Mouse (Mus musculus): ENCODE measurements at regions not wholly inside any gene's neighbourhood (a gene's known extent, or its start where the extent isn't known, plus 50 kb on each side); places are given as distances from the start of the nearest gene placed in this dataset.

- no peaks in the 10 kb centered on the region for H3K79me2 ChIP-seq (ENCODE audit: control insufficient read depth, insufficient read depth)
- H3K4me3 ChIP-seq = no peak overlapping the region
- TF ChIP-seq MAX (IDR thresholded peaks at IDR 0.05; ENCODE audit: low read depth) (no peak), MYOG (IDR thresholded peaks at IDR 0.05; ENCODE audit: control insufficient read depth in 1 of 3, insufficient read depth in 1 of 3, insufficient read length in 2 of 3, low read depth in 2 of 3) (no peak), CEBPB (IDR thresholded peaks at IDR 0.05; ENCODE audit: insufficient read depth, poor library complexity, severe bottlenecking) (no peak), POLR2A (IDR thresholded peaks at IDR 0.05; ENCODE audit: insufficient read length, low read depth) (no peak), SRF (IDR thresholded peaks at IDR 0.05; ENCODE audit: control insufficient read depth, insufficient read length, low read depth) (no peak), TCF3 (IDR thresholded peaks at IDR 0.05; ENCODE audit: insufficient read length, low read depth) (no peak), TCF12 (IDR thresholded peaks at IDR 0.05; ENCODE audit: insufficient read depth, poor library complexity, severe bottlenecking) (no peak), E2F4 (IDR thresholded peaks at IDR 0.05; ENCODE audit: insufficient read depth) (no peak), POLR2AphosphoS2 (IDR thresholded peaks at IDR 0.05; ENCODE audit: insufficient read length, low read depth) (no peak), USF1 (IDR thresholded peaks at IDR 0.05; ENCODE audit: low read depth) (no peak), MYOD1 (IDR thresholded peaks at IDR 0.05; ENCODE audit: control insufficient read depth in 1 of 3, insufficient read length in 2 of 3, low read depth in 2 of 3) (no peak), REST (IDR thresholded peaks at IDR 0.05; ENCODE audit: insufficient read depth, insufficient read length) (no peak)
- no peak overlapping the region for H3ac ChIP-seq (ENCODE audit: control insufficient read depth, insufficient read length)
- no peaks in the 10 kb centered on the region for H3K36me3 ChIP-seq (ENCODE audit: control insufficient read depth, insufficient read depth)
- H3K4me2 ChIP-seq (ENCODE audit: low read depth) = no peak overlapping the region
- no peaks in the 10 kb centered on the region for H3K27me3 ChIP-seq (ENCODE audit: control insufficient read depth, insufficient read depth, insufficient read length)
Observed at GRCm38 (mm10) chr9:94431540-94431939, 106.3 kb downstream of the 1190002N15Rik start.

DNA sequence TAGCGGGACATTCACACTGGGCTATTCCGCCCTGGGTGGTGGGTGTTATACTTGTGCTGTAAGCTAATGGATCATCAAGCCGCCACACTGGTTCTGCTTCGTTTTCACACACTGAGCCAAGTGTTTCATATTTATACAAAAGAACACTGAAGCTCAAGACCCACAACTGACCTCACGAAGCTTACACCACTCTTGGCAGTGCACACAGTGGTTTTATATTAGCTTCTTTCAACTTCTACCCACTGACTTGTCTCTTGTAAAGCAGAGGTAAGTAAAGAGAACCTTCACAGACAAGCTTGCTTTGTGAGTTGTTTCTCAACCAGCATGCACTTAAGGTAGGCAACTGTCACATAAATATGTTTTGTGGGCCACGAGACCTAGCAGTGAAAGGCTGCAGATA, 106.9 kb downstream of the 1190002N15Rik start:
- TF ChIP-seq TCF12 (IDR thresholded peaks at IDR 0.05; ENCODE audit: insufficient read depth, poor library complexity, severe bottlenecking) = no peak
- no peak for TF ChIP-seq POLR2AphosphoS2 (IDR thresholded peaks at IDR 0.05; ENCODE audit: insufficient read length, low read depth)
- TF ChIP-seq MAX (IDR thresholded peaks at IDR 0.05; ENCODE audit: low read depth) = no peak
- no peak for TF ChIP-seq E2F4 (IDR thresholded peaks at IDR 0.05; ENCODE audit: insufficient read depth)
- TF ChIP-seq TCF3 (IDR thresholded peaks at IDR 0.05; ENCODE audit: insufficient read length, low read depth) = no peak
- TF ChIP-seq SRF (IDR thresholded peaks at IDR 0.05; ENCODE audit: control insufficient read depth, insufficient read length, low read depth) = no peak
- no peak for TF ChIP-seq POLR2A (IDR thresholded peaks at IDR 0.05; ENCODE audit: insufficient read length, low read depth)
- TF ChIP-seq REST (IDR thresholded peaks at IDR 0.05; ENCODE audit: insufficient read depth, insufficient read length) = no peak
- TF ChIP-seq USF1 (IDR thresholded peaks at IDR 0.05; ENCODE audit: low read depth) = no peak
- TF ChIP-seq CEBPB (IDR thresholded peaks at IDR 0.05; ENCODE audit: insufficient read depth, poor library complexity, severe bottlenecking) = no peak
- TF ChIP-seq MYOG (IDR thresholded peaks at IDR 0.05; ENCODE audit: control insufficient read depth in 1 of 3, insufficient read depth in 1 of 3, insufficient read length in 2 of 3, low read depth in 2 of 3) = no peak
- no peak for TF ChIP-seq MYOD1 (IDR thresholded peaks at IDR 0.05; ENCODE audit: control insufficient read depth in 1 of 3, insufficient read length in 2 of 3, low read depth in 2 of 3)
- H3K4me2 ChIP-seq (ENCODE audit: low read depth) = no peak overlapping the region
- no peak overlapping the region for H3K4me3 ChIP-seq
- H3K79me2 ChIP-seq (ENCODE audit: control insufficient read depth, insufficient read depth) = no peaks in the 10 kb centered on the region
- H3K27me3 ChIP-seq (ENCODE audit: control insufficient read depth, insufficient read depth, insufficient read length) = no peaks in the 10 kb centered on the region
- no peak overlapping the region for H3ac ChIP-seq (ENCODE audit: control insufficient read depth, insufficient read length)
- H3K36me3 ChIP-seq (ENCODE audit: control insufficient read depth, insufficient read depth) = no peaks in the 10 kb centered on the region

DNA sequence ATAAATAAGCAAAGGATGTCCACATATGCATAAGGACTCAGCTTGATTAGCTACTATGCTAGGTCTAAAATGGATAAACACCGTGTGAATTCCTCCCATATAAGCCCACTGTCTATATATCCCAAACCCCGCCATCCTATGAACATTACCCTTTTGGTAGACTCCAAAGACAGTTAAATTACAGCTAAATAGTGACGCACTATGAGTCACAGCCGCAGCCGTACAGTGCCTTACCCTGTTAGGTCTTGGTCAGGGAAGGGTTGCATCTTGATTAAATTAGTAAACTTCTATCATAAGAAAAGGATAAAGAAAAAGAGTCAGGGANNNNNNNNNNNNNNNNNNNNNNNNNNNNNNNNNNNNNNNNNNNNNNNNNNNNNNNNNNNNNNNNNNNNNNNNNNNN, 111.1 kb downstream of the 1190002N15Rik start:
- no peak for TF ChIP-seq CEBPB (IDR thresholded peaks at IDR 0.05; ENCODE audit: insufficient read depth, poor library complexity, severe bottlenecking)
- no peak for TF ChIP-seq MAX (IDR thresholded peaks at IDR 0.05; ENCODE audit: low read depth)
- TF ChIP-seq TCF12 (IDR thresholded peaks at IDR 0.05; ENCODE audit: insufficient read depth, poor library complexity, severe bottlenecking) = no peak
- TF ChIP-seq MYOD1 (IDR thresholded peaks at IDR 0.05; ENCODE audit: control insufficient read depth in 1 of 3, insufficient read length in 2 of 3, low read depth in 2 of 3) = peak in 1 of 3 experiments; percentile 27
- TF ChIP-seq REST (IDR thresholded peaks at IDR 0.05; ENCODE audit: insufficient read depth, insufficient read length) = no peak
- TF ChIP-seq POLR2A (IDR thresholded peaks at IDR 0.05; ENCODE audit: insufficient read length, low read depth) = no peak
- H3K79me2 ChIP-seq (ENCODE audit: control insufficient read depth, insufficient read depth) = no peaks in the 10 kb centered on the region
- H3K4me2 ChIP-seq (ENCODE audit: low read depth) = peak overlapping the region; percentile 40
- no peaks in the 10 kb centered on the region for H3K36me3 ChIP-seq (ENCODE audit: control insufficient read depth, insufficient read depth)
- no peaks in the 10 kb centered on the region for H3K27me3 ChIP-seq (ENCODE audit: control insufficient read depth, insufficient read depth, insufficient read length)
- H3K4me3 ChIP-seq = no peak overlapping the region
- no peak overlapping the region for H3ac ChIP-seq (ENCODE audit: control insufficient read depth, insufficient read length)

DNA sequence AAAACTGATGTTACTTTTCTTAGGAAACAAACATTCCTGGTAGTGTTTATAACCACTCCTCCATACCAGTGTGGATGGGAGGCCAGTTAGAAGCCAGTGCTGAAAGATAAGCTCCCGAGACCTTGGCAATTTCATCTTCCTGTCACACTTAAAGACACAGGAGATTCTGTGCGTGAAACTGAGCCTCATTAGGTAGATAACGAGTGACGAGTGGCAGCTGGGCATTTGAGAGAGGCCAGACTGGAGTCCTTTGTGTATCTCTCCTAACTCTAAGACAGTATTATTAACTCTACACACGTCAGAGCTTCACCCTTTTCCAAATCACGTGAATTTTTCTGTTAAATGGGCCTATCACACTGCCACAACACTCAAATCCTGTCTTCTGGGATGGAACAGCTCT, 112.1 kb downstream of the 1190002N15Rik start:
- H3K4me2 ChIP-seq (ENCODE audit: low read depth) = no peak overlapping the region
- no peaks in the 10 kb centered on the region for H3K36me3 ChIP-seq (ENCODE audit: control insufficient read depth, insufficient read depth)
- H3K27me3 ChIP-seq (ENCODE audit: control insufficient read depth, insufficient read depth, insufficient read length) = no peaks in the 10 kb centered on the region
- TF ChIP-seq MYOG (IDR thresholded peaks at IDR 0.05; ENCODE audit: control insufficient read depth in 1 of 3, insufficient read depth in 1 of 3, insufficient read length in 2 of 3, low read depth in 2 of 3) = no peak
- no peak for TF ChIP-seq TCF3 (IDR thresholded peaks at IDR 0.05; ENCODE audit: insufficient read length, low read depth)
- TF ChIP-seq MAX (IDR thresholded peaks at IDR 0.05; ENCODE audit: low read depth) = no peak
- TF ChIP-seq TCF12 (IDR thresholded peaks at IDR 0.05; ENCODE audit: insufficient read depth, poor library complexity, severe bottlenecking) = no peak
- TF ChIP-seq CEBPB (IDR thresholded peaks at IDR 0.05; ENCODE audit: insufficient read depth, poor library complexity, severe bottlenecking) = no peak
- TF ChIP-seq MYOD1 (IDR thresholded peaks at IDR 0.05; ENCODE audit: control insufficient read depth in 1 of 3, insufficient read length in 2 of 3, low read depth in 2 of 3) = no peak
- no peak for TF ChIP-seq USF1 (IDR thresholded peaks at IDR 0.05; ENCODE audit: low read depth)
- TF ChIP-seq POLR2AphosphoS2 (IDR thresholded peaks at IDR 0.05; ENCODE audit: insufficient read length, low read depth) = no peak
- TF ChIP-seq E2F4 (IDR thresholded peaks at IDR 0.05; ENCODE audit: insufficient read depth) = no peak
- no peak for TF ChIP-seq SRF (IDR thresholded peaks at IDR 0.05; ENCODE audit: control insufficient read depth, insufficient read length, low read depth)
- TF ChIP-seq REST (IDR thresholded peaks at IDR 0.05; ENCODE audit: insufficient read depth, insufficient read length) = no peak
- TF ChIP-seq POLR2A (IDR thresholded peaks at IDR 0.05; ENCODE audit: insufficient read length, low read depth) = no peak
- no peak overlapping the region for H3ac ChIP-seq (ENCODE audit: control insufficient read depth, insufficient read length)
- no peak overlapping the region for H3K4me3 ChIP-seq
- H3K79me2 ChIP-seq (ENCODE audit: control insufficient read depth, insufficient read depth) = no peaks in the 10 kb centered on the region
